Mouse (Mus musculus) CH12.LX (cell line): ENCODE measurements around the gene Trit1. TPM values are rescaled to one million over a fixed set of nuclear protein-coding genes. Genes with fewer than 3 reads are reported as not detected.

Experiments used
- DNase-seq: peaks from one replicate; pipeline ENCODE4 v3.0.0-alpha.2; 2013; ENCODE audit errors: extremely low read depth
- H3K27ac ChIP-seq: 2 replicates; pipeline ENCODE4 v1.5.1; 2012; ENCODE audit warnings: low read depth, mild to moderate bottlenecking, control low read depth, moderate library complexity; ENCODE audit not compliant: insufficient read depth
- H3K27me3 ChIP-seq: replicated peaks from 2 replicates; pipeline ENCODE3; 2012; ENCODE audit warnings: inconsistent platforms
- H3K36me3 ChIP-seq, 2 experiments: replicated peaks in 1 of 2; 2 replicates each; pipeline versions ENCODE3 to v1.6.1; 2012; ENCODE audit warnings: inconsistent platforms in 1 of 2, low read length in 1 of 2, mild to moderate bottlenecking in 1 of 2, mixed read lengths in 1 of 2, moderate library complexity in 1 of 2; ENCODE audit not compliant: control insufficient read depth in 1 of 2, insufficient read depth in 1 of 2
- H3K4me1 ChIP-seq, 2 experiments: 2 replicates each; pipeline ENCODE4 v1.6.1; 2012; ENCODE audit warnings: inconsistent platforms in 1 of 2, moderate library complexity in 1 of 2; ENCODE audit not compliant: insufficient read depth in 2 of 2, control insufficient read depth in 1 of 2
- H3K4me2 ChIP-seq: 2 replicates; pipeline ENCODE4 v1.6.1; 2012; ENCODE audit warnings: low read depth, mild to moderate bottlenecking, control low read depth; ENCODE audit not compliant: poor library complexity, insufficient read depth, severe bottlenecking
- H3K4me3 ChIP-seq, 3 experiments: fragments of 150-350 bp in 1 of 3; sonication (generic) in 1 of 3; replicated peaks in 1 of 3; 2 replicates each; pipeline versions ENCODE3 to v1.5.1; 2011 to 2012; ENCODE audit warnings: low read depth in 2 of 3, low read length in 2 of 3, mild to moderate bottlenecking in 2 of 3, moderate library complexity in 2 of 3, control low read depth in 1 of 3, improper control_type of control experiment in 1 of 3, inconsistent platforms in 1 of 3, mixed read lengths in 1 of 3; ENCODE audit not compliant: poor library complexity in 1 of 3
- H3K79me2 ChIP-seq: replicated peaks from 2 replicates; pipeline ENCODE4 v1.6.1; 2012; ENCODE audit warnings: mild to moderate bottlenecking, moderate library complexity; ENCODE audit not compliant: control insufficient read depth, poor library complexity, insufficient read depth, severe bottlenecking; ENCODE audit errors: extremely low read depth
- H3K9ac ChIP-seq: 2 replicates; pipeline ENCODE4 v1.6.1; 2012; ENCODE audit warnings: low read depth, mild to moderate bottlenecking, control low read depth, moderate library complexity; ENCODE audit not compliant: insufficient read depth
- H3K9me3 ChIP-seq: replicated peaks from 2 replicates; pipeline ENCODE3; 2012; ENCODE audit warnings: low read length, inconsistent platforms, mixed read lengths
- BHLHE40 ChIP-seq: IDR thresholded peaks from 2 replicates; pipeline ENCODE4 v1.6.1; 2011; ENCODE audit warnings: mild to moderate bottlenecking, low read depth, low read length, improper control_type of control experiment
- CHD1 ChIP-seq: IDR thresholded peaks from 2 replicates; pipeline ENCODE4 v1.6.1; 2012; ENCODE audit warnings: low read depth, low read length, improper control_type of control experiment, inconsistent platforms
- CHD2 ChIP-seq: IDR thresholded peaks from 2 replicates; pipeline ENCODE4 v1.6.1; 2011; ENCODE audit warnings: low read length, improper control_type of control experiment
- EP300 ChIP-seq: IDR thresholded peaks from 2 replicates; pipeline ENCODE4 v1.6.1; 2011; ENCODE audit warnings: low read length, improper control_type of control experiment
- HCFC1 ChIP-seq: IDR thresholded peaks from 2 replicates; pipeline ENCODE4 v1.6.1; 2012; ENCODE audit warnings: low read depth, mild to moderate bottlenecking, inconsistent platforms, low read length, improper control_type of control experiment
- JUN ChIP-seq: IDR thresholded peaks from 2 replicates; pipeline ENCODE4 v1.6.1; 2011; ENCODE audit warnings: low read depth, mild to moderate bottlenecking, low read length, improper control_type of control experiment, moderate library complexity; ENCODE audit not compliant: insufficient read depth
- KAT2A ChIP-seq: IDR thresholded peaks from 2 replicates; pipeline ENCODE4 v1.6.1; 2012; ENCODE audit warnings: low read length, improper control_type of control experiment, inconsistent platforms; ENCODE audit not compliant: insufficient replicate concordance
- MAFK ChIP-seq: IDR thresholded peaks from 2 replicates; pipeline ENCODE4 v1.6.1; 2011; ENCODE audit warnings: low read length, improper control_type of control experiment; ENCODE audit not compliant: insufficient replicate concordance
- MAX ChIP-seq: IDR thresholded peaks from 2 replicates; pipeline ENCODE4 v1.6.1; 2011; ENCODE audit warnings: low read length, improper control_type of control experiment
- MEF2A ChIP-seq: IDR thresholded peaks from 2 replicates; pipeline ENCODE4 v1.6.1; 2014; ENCODE audit warnings: low read depth, mild to moderate bottlenecking, inconsistent platforms, low read length, improper control_type of control experiment, borderline replicate concordance
- MYC ChIP-seq: IDR thresholded peaks from 2 replicates; pipeline ENCODE4 v1.6.1; 2011; ENCODE audit warnings: low read depth, mild to moderate bottlenecking, improper control_type of control experiment, low read length
- PAX5 ChIP-seq: IDR thresholded peaks from 2 replicates; pipeline ENCODE4 v1.6.1; 2012; ENCODE audit warnings: low read length, inconsistent platforms, mixed read lengths
- RAD21 ChIP-seq: IDR thresholded peaks from 2 replicates; pipeline ENCODE4 v1.6.1; 2011; ENCODE audit warnings: low read depth, mild to moderate bottlenecking, low read length, improper control_type of control experiment, moderate library complexity
- RCOR1 ChIP-seq: conservative IDR thresholded peaks from 2 replicates; pipeline ENCODE4 v1.6.1; 2012; ENCODE audit warnings: low read depth, mild to moderate bottlenecking, inconsistent platforms, low read length, improper control_type of control experiment
- SMC3 ChIP-seq: IDR thresholded peaks from 2 replicates; pipeline ENCODE4 v1.6.1; 2011; ENCODE audit warnings: low read depth, low read length, improper control_type of control experiment
- TCF12 ChIP-seq: IDR thresholded peaks from 2 replicates; pipeline ENCODE4 v1.6.1; 2014; ENCODE audit warnings: low read depth, mild to moderate bottlenecking, inconsistent platforms, low read length, improper control_type of control experiment
- USF1 ChIP-seq: IDR thresholded peaks from 2 replicates; pipeline ENCODE4 v1.6.1; 2014; ENCODE audit warnings: low read depth, mild to moderate bottlenecking, inconsistent platforms, low read length, improper control_type of control experiment
- USF2 ChIP-seq: conservative IDR thresholded peaks from 2 replicates; pipeline ENCODE4 v1.6.1; 2011; ENCODE audit warnings: low read depth, low read length, improper control_type of control experiment
- ZC3H11A ChIP-seq: IDR thresholded peaks from 2 replicates; pipeline ENCODE4 v1.6.1; 2012; ENCODE audit warnings: low read depth, mild to moderate bottlenecking, inconsistent platforms, low read length, improper control_type of control experiment
- ZKSCAN1 ChIP-seq: IDR thresholded peaks from 2 replicates; pipeline ENCODE4 v1.6.1; 2012; ENCODE audit warnings: low read depth, inconsistent platforms, low read length, improper control_type of control experiment, borderline replicate concordance
- ZNF384 ChIP-seq: IDR thresholded peaks from 2 replicates; pipeline ENCODE4 v1.6.1; 2012; ENCODE audit warnings: low read depth, low read length, improper control_type of control experiment, inconsistent platforms
- dilution Hi-C: fragments of 300-500 bp; cut with MboI; formaldehyde crosslinking; loops from 2 replicates; pipeline ENCODE4 v1.14.3; 2020; ENCODE audit warnings: low sequenced_read_pairs; ENCODE audit not compliant: extremely low pct_unique_long_range_greater_than_20kb, extremely low pct_ligation_motif_present
- in situ Hi-C: fragments of 300-500 bp; cut with MboI; formaldehyde crosslinking; loops from 3 replicates; pipeline ENCODE4 v1.14.3; 2019; ENCODE audit warnings: low sequenced_read_pairs, low pct_ligation_motif_present, low pct_unique_long_range_greater_than_20kb, mixed read lengths
- polyA plus RNA-seq: library from polyadenylated mRNA; unstranded; fragments of >175 nt; gene quantifications from 2 replicates; pipeline ENCODE4 v1.2.1, GENCODE M21; 2012; ENCODE audit warnings: low read depth; ENCODE audit not compliant: insufficient read length
- total RNA-seq, 2 experiments: library from RNA; depleted of rRNA; stranded (reverse); fragments of 300-350 nt in 1 of 2; fragments of >200 nt in 1 of 2; gene quantifications; 2 replicates each; pipeline ENCODE4 v1.2.3; 2012 to 2014

The Trit1 gene
- total and polyA plus RNA-seq, 3 experiments: 18.9 to 21.3 (median 19.8) TPM

GRCm38 (mm10) chr4:122981930-122982329 lies 34.5 kb upstream of the Trit1 start:
- H3K9ac ChIP-seq: no peak overlapping the region
- H3K36me3 ChIP-seq: no peaks in the 10 kb centered on the region
- H3K9me3 ChIP-seq: no peaks in the 10 kb centered on the region
- no peak overlapping the region for H3K4me3 ChIP-seq
- in situ Hi-C loops (loop anchor here (10.0 kb wide), 1 partner anchor 67 kb away; no protein-coding TSS in a partner anchor), dilution Hi-C loops (no loop called here)
- no peak for TF ChIP-seq ZNF384
- TF ChIP-seq HCFC1: no peak
- TF ChIP-seq MYC: no peak
- no peak for TF ChIP-seq MAX
- no peak for TF ChIP-seq PAX5
- no peak for TF ChIP-seq ZC3H11A
- H3K27me3 ChIP-seq: no peaks in the 10 kb centered on the region
- H3K4me2 ChIP-seq: no peak overlapping the region
- DNase-seq: no peak
- no peaks in the 10 kb centered on the region for H3K79me2 ChIP-seq
- H3K27ac ChIP-seq: no peak overlapping the region
- H3K4me1 ChIP-seq: peaks cover 0 to 4% of the 10 kb centered on the region in 2 experiments; a peak in 1 of 4 replicates

GRCm38 (mm10) chr4:122982537-122982936 lies 33.9 kb upstream of the Trit1 start:
- Histone ChIP-seq H3K36me3 (no peaks in the 10 kb centered on the region), H3K27ac (no peak overlapping the region), H3K9me3 (no peaks in the 10 kb centered on the region), H3K4me3 (no peak overlapping the region), H3K4me2 (no peak overlapping the region), H3K4me1 (peaks cover 0 to 4% of the 10 kb centered on the region in 2 experiments; a peak in 1 of 4 replicates), H3K9ac (no peak overlapping the region), H3K27me3 (no peaks in the 10 kb centered on the region), H3K79me2 (no peaks in the 10 kb centered on the region)
- TF ChIP-seq MAFK (peak; percentile 88), MEF2A (no peak)
- in situ Hi-C loops (loop anchor here (10.0 kb wide), 1 partner anchor 68 kb away; no protein-coding TSS in a partner anchor), dilution Hi-C loops (no loop called here)
- no peak for DNase-seq

GRCm38 (mm10) chr4:122983486-122984261 lies 32.7 kb upstream of the Trit1 start:
- Histone ChIP-seq H3K27ac (no peak overlapping the region), H3K4me3 (no peak overlapping the region), H3K9ac (no peak overlapping the region), H3K27me3 (no peaks in the 10 kb centered on the region), H3K4me1 (peaks cover 0 to 4% of the 10 kb centered on the region in 2 experiments; a peak in 1 of 4 replicates), H3K9me3 (no peaks in the 10 kb centered on the region), H3K36me3 (no peaks in the 10 kb centered on the region), H3K4me2 (no peak overlapping the region), H3K79me2 (no peaks in the 10 kb centered on the region)
- TF ChIP-seq MAX: no peak
- TF ChIP-seq RCOR1: no peak
- no peak for TF ChIP-seq USF2
- TF ChIP-seq MAFK: no peak
- no peak for TF ChIP-seq ZKSCAN1
- TF ChIP-seq TCF12: no peak
- no peak for TF ChIP-seq PAX5
- TF ChIP-seq EP300: no peak
- TF ChIP-seq HCFC1: no peak
- no peak for TF ChIP-seq BHLHE40
- TF ChIP-seq JUN: no peak
- TF ChIP-seq MYC: no peak
- TF ChIP-seq CHD2: no peak
- no peak for TF ChIP-seq KAT2A
- TF ChIP-seq USF1: no peak
- TF ChIP-seq RAD21: no peak
- TF ChIP-seq SMC3: no peak
- no peak for TF ChIP-seq ZC3H11A
- TF ChIP-seq CHD1: no peak
- in situ Hi-C loops: loop anchor here (10.0 kb wide), 1 partner anchor 69 kb away; no protein-coding TSS in a partner anchor
- dilution Hi-C loops: no loop called here
- no peak for DNase-seq
